Mouse (Mus musculus) kidney, embryonic 14.5 days (tissue): ENCODE data around the gene Mef2a. TPM values are rescaled to one million over a fixed set of nuclear protein-coding genes. Genes with fewer than 3 reads are reported as not detected.

Experiments
- ATAC-seq: fragments of 200-750 bp; cut with Nextera tagmentation; 2 replicates; pipeline ENCODE4 v1.8.0; 2017; ENCODE audit warnings: moderate number of reproducible peaks, mild to moderate bottlenecking, moderate TSS enrichment, moderate library complexity; ENCODE audit not compliant: low FRiP score, low TSS enrichment
- H3K27ac ChIP-seq: fragments of 300-500 bp; sonication (generic); 2 replicates; pipeline ENCODE4 v1.5.1; 2014; ENCODE audit warnings: low read depth, mild to moderate bottlenecking, low read length, moderate library complexity, mixed read lengths
- H3K27me3 ChIP-seq: fragments of 300-500 bp; sonication (generic); 2 replicates; pipeline ENCODE4 v1.6.1; 2014; ENCODE audit warnings: mild to moderate bottlenecking, low read length; ENCODE audit not compliant: control insufficient read depth, insufficient read depth
- H3K36me3 ChIP-seq: fragments of 300-500 bp; sonication (generic); 2 replicates; pipeline ENCODE4 v1.6.1; 2014; ENCODE audit warnings: low read length, mixed read lengths; ENCODE audit not compliant: control insufficient read depth, insufficient read depth
- H3K4me1 ChIP-seq: fragments of 300-500 bp; sonication (generic); 2 replicates; pipeline ENCODE4 v1.6.1; 2014; ENCODE audit warnings: low read length, mixed read lengths; ENCODE audit not compliant: control insufficient read depth, insufficient read depth
- H3K4me2 ChIP-seq: fragments of 300-500 bp; sonication (generic); replicated peaks from 2 replicates; pipeline ENCODE4 v1.6.1; 2014; ENCODE audit warnings: low read depth, mild to moderate bottlenecking, low read length
- H3K4me3 ChIP-seq: fragments of 300-500 bp; sonication (generic); 2 replicates; pipeline ENCODE4 v1.5.1; 2014; ENCODE audit warnings: mild to moderate bottlenecking, low read length
- H3K9ac ChIP-seq: fragments of 300-500 bp; sonication (generic); 2 replicates; pipeline ENCODE4 v1.6.1; 2014; ENCODE audit warnings: low read depth, mild to moderate bottlenecking, low read length, moderate library complexity
- H3K9me3 ChIP-seq: fragments of 300-500 bp; sonication (generic); 2 replicates; pipeline ENCODE4 v1.6.1; 2016; ENCODE audit warnings: low read length; ENCODE audit not compliant: control insufficient read depth
- WGBS: fragments of 180-500 bp; shearing (Covaris S2); extraction: QIAGEN DNeasy Blood & Tissue Kit; methylation state at CpG from one replicate; pipeline ENCODE4 v1.1.7; 2014; 5-methylcytosine and 5-hydroxymethylcytosine counted together
- polyA plus RNA-seq: library from polyadenylated mRNA; unstranded; fragments of >200 nt; fragmentation: Nextera tagmentation; extraction: Ambion mirVana; gene quantifications from 2 replicates; pipeline ENCODE4 v1.2.1, GENCODE M21; 2014

Mef2a gene
- polyA plus RNA-seq, 1 experiment from 2014 or later = 45.6 TPM

- WGBS = 90% methylated on average over 6 of the region's 6 CpGs
- no peak overlapping the region for H3K27ac ChIP-seq
- no peaks in the 10 kb centered on the region for H3K27me3 ChIP-seq
- no peaks in the 10 kb centered on the region for H3K4me1 ChIP-seq
- no peak for ATAC-seq
- no peaks in the 10 kb centered on the region for H3K9me3 ChIP-seq
- H3K36me3 ChIP-seq = no peaks in the 10 kb centered on the region
- no peak overlapping the region for H3K9ac ChIP-seq
- no peak overlapping the region for H3K4me3 ChIP-seq
- H3K4me2 ChIP-seq = no peak overlapping the region
Observed at GRCm38 (mm10) chr7:67216351-67216750, 156.3 kb downstream of the Mef2a start.

DNA sequence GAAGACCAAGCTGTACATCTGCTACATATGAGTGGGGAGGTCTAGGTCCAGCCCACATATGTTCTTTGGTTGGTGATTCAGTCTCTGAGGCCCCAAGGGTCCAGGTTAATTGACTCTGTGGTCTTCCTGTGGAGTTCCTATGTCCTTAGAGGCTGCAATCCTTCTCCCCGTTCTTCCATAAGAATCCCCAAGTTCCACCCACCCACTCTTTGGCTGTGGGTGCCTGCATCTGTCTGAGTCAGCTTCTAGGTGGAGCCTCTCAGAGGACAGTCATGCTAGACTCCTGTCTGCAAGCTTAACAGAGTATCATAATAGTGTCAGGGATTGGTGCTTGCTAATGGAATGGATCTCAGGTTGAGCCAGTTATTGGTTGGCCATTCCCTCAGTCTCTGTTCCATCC is 159.1 kb downstream of the Mef2a start:
- H3K4me2 ChIP-seq = no peak overlapping the region
- H3K36me3 ChIP-seq = no peaks in the 10 kb centered on the region
- H3K9me3 ChIP-seq = no peaks in the 10 kb centered on the region
- H3K4me3 ChIP-seq = no peak overlapping the region
- no peak for ATAC-seq
- H3K4me1 ChIP-seq = no peaks in the 10 kb centered on the region
- H3K27me3 ChIP-seq = no peaks in the 10 kb centered on the region
- WGBS = 79% methylated on average over 1 of the region's 1 CpGs
- no peak overlapping the region for H3K9ac ChIP-seq
- H3K27ac ChIP-seq = no peak overlapping the region

GRCm38 (mm10) chr7:67211971-67212370 is 160.7 kb downstream of the Mef2a start:
- Histone ChIP-seq H3K4me3 (no peak overlapping the region), H3K27me3 (no peaks in the 10 kb centered on the region), H3K27ac (no peak overlapping the region), H3K36me3 (no peaks in the 10 kb centered on the region), H3K4me1 (no peaks in the 10 kb centered on the region), H3K9ac (no peak overlapping the region), H3K9me3 (no peaks in the 10 kb centered on the region), H3K4me2 (no peak overlapping the region)
- WGBS = 67% methylated on average over 4 of the region's 4 CpGs
- no peak for ATAC-seq

DNA sequence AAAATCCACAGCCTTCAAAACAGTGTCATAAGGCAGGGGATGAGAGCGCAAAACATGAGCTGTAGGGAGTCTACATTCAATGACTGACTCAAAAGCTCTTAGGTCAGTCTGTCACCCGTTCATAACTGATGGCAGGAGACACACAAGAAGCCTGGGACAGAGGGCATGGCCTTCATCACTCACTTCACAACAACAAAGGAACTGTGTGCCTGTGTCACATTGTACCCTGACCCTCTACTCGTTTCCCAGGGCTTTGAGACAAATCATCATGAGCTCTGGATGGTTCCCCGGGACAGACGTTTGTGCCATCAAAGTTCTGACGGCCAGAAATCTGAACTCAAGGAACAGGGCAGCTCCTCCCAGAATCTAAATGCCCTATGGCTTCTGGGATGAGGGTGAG is 161.3 kb downstream of the Mef2a start:
- no peak overlapping the region for H3K27ac ChIP-seq
- no peak overlapping the region for H3K4me3 ChIP-seq
- H3K36me3 ChIP-seq = no peaks in the 10 kb centered on the region
- 42% methylated on average over 6 of the region's 6 CpGs for WGBS
- no peak overlapping the region for H3K4me2 ChIP-seq
- H3K27me3 ChIP-seq = no peaks in the 10 kb centered on the region
- no peaks in the 10 kb centered on the region for H3K4me1 ChIP-seq
- no peak overlapping the region for H3K9ac ChIP-seq
- no peaks in the 10 kb centered on the region for H3K9me3 ChIP-seq
- ATAC-seq = no peak

GRCm38 (mm10) chr7:67210004-67210833 is 162.4 kb downstream of the Mef2a start:
- Histone ChIP-seq H3K36me3 (no peaks in the 10 kb centered on the region), H3K27ac (no peak overlapping the region), H3K4me2 (no peak overlapping the region), H3K27me3 (no peaks in the 10 kb centered on the region), H3K9ac (no peak overlapping the region), H3K4me1 (no peaks in the 10 kb centered on the region), H3K9me3 (no peaks in the 10 kb centered on the region), H3K4me3 (no peak overlapping the region)
- WGBS = 76% methylated on average over 6 of the region's 6 CpGs
- ATAC-seq = no peak

GRCm38 (mm10) chr7:67208317-67208716 is 164.3 kb downstream of the Mef2a start:
- H3K4me2 ChIP-seq = no peak overlapping the region
- no peaks in the 10 kb centered on the region for H3K27me3 ChIP-seq
- no peak overlapping the region for H3K27ac ChIP-seq
- H3K9me3 ChIP-seq = no peaks in the 10 kb centered on the region
- 87% methylated on average over 1 of the region's 1 CpGs for whole genome bisulfite sequencing
- no peak overlapping the region for H3K9ac ChIP-seq
- no peaks in the 10 kb centered on the region for H3K36me3 ChIP-seq
- H3K4me1 ChIP-seq = no peaks in the 10 kb centered on the region
- no peak for ATAC-seq
- no peak overlapping the region for H3K4me3 ChIP-seq

GRCm38 (mm10) chr7:67207701-67208100 is 165.0 kb downstream of the Mef2a start:
- no peaks in the 10 kb centered on the region for H3K36me3 ChIP-seq
- H3K4me3 ChIP-seq = no peak overlapping the region
- 35% methylated on average over 6 of the region's 6 CpGs for WGBS
- no peak overlapping the region for H3K9ac ChIP-seq
- no peak overlapping the region for H3K4me2 ChIP-seq
- H3K27ac ChIP-seq = no peak overlapping the region
- no peaks in the 10 kb centered on the region for H3K27me3 ChIP-seq
- no peak for ATAC-seq
- no peaks in the 10 kb centered on the region for H3K9me3 ChIP-seq
- no peaks in the 10 kb centered on the region for H3K4me1 ChIP-seq

- H3K9me3 ChIP-seq = no peaks in the 10 kb centered on the region
- ATAC-seq = no peak
- no peak overlapping the region for H3K9ac ChIP-seq
- H3K4me3 ChIP-seq = no peak overlapping the region
- no peaks in the 10 kb centered on the region for H3K4me1 ChIP-seq
- no peaks in the 10 kb centered on the region for H3K36me3 ChIP-seq
- no peak overlapping the region for H3K4me2 ChIP-seq
- WGBS = 74% methylated on average over 10 of the region's 10 CpGs
- no peak overlapping the region for H3K27ac ChIP-seq
- H3K27me3 ChIP-seq = no peaks in the 10 kb centered on the region
Observed at GRCm38 (mm10) chr7:67206496-67206895, 166.2 kb downstream of the Mef2a start.

GRCm38 (mm10) chr7:67205734-67206425 is 166.8 kb downstream of the Mef2a start:
- H3K27me3 ChIP-seq = no peaks in the 10 kb centered on the region
- H3K9ac ChIP-seq = no peak overlapping the region
- H3K4me2 ChIP-seq = no peak overlapping the region
- H3K27ac ChIP-seq = no peak overlapping the region
- H3K4me1 ChIP-seq = no peaks in the 10 kb centered on the region
- ATAC-seq = no peak
- H3K4me3 ChIP-seq = no peak overlapping the region
- WGBS = 84% methylated on average over 9 of the region's 9 CpGs
- H3K36me3 ChIP-seq = no peaks in the 10 kb centered on the region
- H3K9me3 ChIP-seq = no peaks in the 10 kb centered on the region
